ENCODE assay signal across 10 mouse cellular contexts in the genomic region with DNA sequence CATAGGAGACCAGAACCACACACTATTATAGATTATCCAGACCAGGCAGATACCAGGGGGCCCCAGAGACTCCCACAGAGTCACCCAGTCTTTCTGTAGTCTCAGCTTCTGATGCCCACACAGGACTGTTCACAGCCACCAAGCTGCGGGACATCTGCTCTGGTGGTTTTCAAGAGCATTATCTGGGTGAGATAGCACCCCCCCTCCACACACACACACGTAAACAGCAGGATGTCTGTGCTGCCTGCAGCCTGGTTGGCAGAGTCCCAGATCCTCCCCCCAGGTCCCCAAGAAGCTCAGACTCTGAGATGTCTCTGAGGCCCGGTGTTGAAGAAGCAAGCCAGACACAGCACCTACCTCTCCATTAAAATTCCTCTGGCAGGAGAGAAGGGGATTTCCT. TPM values are rescaled to one million over a fixed set of nuclear protein-coding genes. Genes with fewer than 3 reads are reported as not detected.
DNase-seq lines count a peak whose midpoint lies in the region; ATAC-seq and TF ChIP-seq lines count a peak whose summit lies in the region.
"Had no signal": no experiment of that assay in that cellular context is flagged by ENCODE, and none has a peak within 500 bp of the region (broad histone marks: within the 10 kb centered on the region; RNA-seq: fewer than 3 reads in every experiment).

No protein-coding gene starts in this region.

- no peak for TF ChIP-seq CTCF in gastrocnemius, adult 2 months (IDR thresholded peaks at IDR 0.05)

- intact Hi-C loops in gastrocnemius, adult 2 months (cut with DNase I): no loop called here
- intact Hi-C loops in gastrocnemius, postnatal 36 days (cut with DNase I): no loop called here

- peak overlapping the region; percentile 93 for H3K27ac ChIP-seq in gastrocnemius, adult 2 months
- H3K27ac ChIP-seq in stomach, embryonic 16.5 days (ENCODE audit: low read length): peak overlapping the region; percentile 54; the same call in 1 of the 2 replicates
- no peak overlapping the region for H3K27ac ChIP-seq in hindbrain, embryonic 12.5 days
- H3K27ac ChIP-seq: lung, embryonic 15.5 days had no signal

- H3K27me3 ChIP-seq in megakaryocyte, embryonic 14.5 days (replicated peaks): peaks cover 71% of the 10 kb centered on the region
- H3K27me3 ChIP-seq in stomach, embryonic 16.5 days (ENCODE audit: control insufficient read depth, insufficient read depth, low read length): no peaks in the 10 kb centered on the region
- H3K27me3 ChIP-seq in hindbrain, embryonic 12.5 days: no peaks in the 10 kb centered on the region
- H3K27me3 ChIP-seq: lung, embryonic 15.5 days had no signal

- peak overlapping the region; percentile 10; the same call in 1 of the 2 replicates for H3K9ac ChIP-seq in stomach, embryonic 16.5 days (ENCODE audit: low read length)
- no peak overlapping the region for H3K9ac ChIP-seq in hindbrain, embryonic 12.5 days
- H3K9ac ChIP-seq: lung, embryonic 15.5 days had no signal

- peaks cover 44% of the 10 kb centered on the region for H3K4me1 ChIP-seq in megakaryocyte, embryonic 14.5 days
- peaks cover 14% of the 10 kb centered on the region for H3K4me1 ChIP-seq in stomach, embryonic 16.5 days (ENCODE audit: control insufficient read depth, insufficient read depth, low read length)
- peaks cover 24% of the 10 kb centered on the region for H3K4me1 ChIP-seq in hindbrain, embryonic 12.5 days

- H3K4me3 ChIP-seq in gastrocnemius, adult 2 months: peak overlapping the region; percentile 74
- peak overlapping the region; percentile 83 for H3K4me3 ChIP-seq in megakaryocyte, embryonic 14.5 days (replicated peaks)
- no peak overlapping the region for H3K4me3 ChIP-seq in stomach, embryonic 16.5 days (replicated peaks; ENCODE audit: low read length)
- H3K4me3 ChIP-seq in hindbrain, embryonic 12.5 days: no peak overlapping the region
- H3K4me3 ChIP-seq: lung, embryonic 15.5 days had no signal

- H3K36me3 ChIP-seq in megakaryocyte, embryonic 14.5 days (replicated peaks; ENCODE audit: low read length): no peaks in the 10 kb centered on the region
- no peaks in the 10 kb centered on the region for H3K36me3 ChIP-seq in stomach, embryonic 16.5 days (ENCODE audit: control insufficient read depth, insufficient read depth, low read length)
- H3K36me3 ChIP-seq in hindbrain, embryonic 12.5 days: no peaks in the 10 kb centered on the region
- H3K36me3 ChIP-seq: G1E; lung, embryonic 15.5 days had no signal

- DNase-seq in gastrocnemius, adult 2 months: peak; percentile 79
- no peak for DNase-seq in gastrocnemius, postnatal 36 days
- no peak for DNase-seq in urinary bladder, postnatal 4 days (ENCODE audit: low spot score in 2 of 2)

- no peaks in the 10 kb centered on the region for H3K9me3 ChIP-seq in megakaryocyte, embryonic 14.5 days
- no peaks in the 10 kb centered on the region for H3K9me3 ChIP-seq in stomach, embryonic 16.5 days (replicated peaks; ENCODE audit: control insufficient read depth, low read length)
- H3K9me3 ChIP-seq in hindbrain, embryonic 12.5 days (replicated peaks): no peaks in the 10 kb centered on the region
- H3K9me3 ChIP-seq: G1E; lung, embryonic 15.5 days had no signal

- ATAC-seq in megakaryocyte, adult 5-6 weeks (ENCODE audit: poor library complexity, severe bottlenecking): no peak
- ATAC-seq in hematopoietic stem cell, adult 5-6 weeks (replicated peaks in 1 of 2; ENCODE audit: insufficient read depth in 1 of 2, low FRiP score in 2 of 2, low TSS enrichment in 1 of 2, low read depth in 1 of 2, poor library complexity in 2 of 2, severe bottlenecking in 2 of 2): 0 out of 4 replicates have a peak, but pooled peaks have one; percentile 6 to 20
- no peak for ATAC-seq in stomach, embryonic 16.5 days (ENCODE audit: insufficient read depth, low FRiP score)
- no peak for ATAC-seq in hindbrain, embryonic 12.5 days (ENCODE audit: low FRiP score)

- 30% methylated on average over 3 of the region's 3 CpGs for WGBS in stomach, embryonic 16.5 days
- 63% methylated on average over 3 of the region's 3 CpGs for WGBS in hindbrain, embryonic 12.5 days

- no peak overlapping the region for H3K4me2 ChIP-seq in stomach, embryonic 16.5 days (ENCODE audit: low read depth, low read length)
- no peak overlapping the region for H3K4me2 ChIP-seq in hindbrain, embryonic 12.5 days (replicated peaks)
- H3K4me2 ChIP-seq: lung, embryonic 15.5 days had no signal

RNA-seq across cellular contexts. Expression of a gene that starts 2.3 kb away (rescaled TPM):
- total RNA-seq in gastrocnemius, adult 2 months (2021): 100 to 1,000 TPM; 192 to 318 TPM
- total RNA-seq in gastrocnemius, postnatal 36 days (2021): 100 to 1,000 TPM; 547 to 589 TPM
- polyA plus RNA-seq in megakaryocyte, embryonic 14.5 days (2012; ENCODE audit: insufficient read depth, low replicate concordance): not detected in 2 replicates
- total RNA-seq in megakaryocyte, adult 5-6 weeks (2015): 0.09 and 0.16 TPM in 2 replicates
- not detected in 2 replicates for total RNA-seq in megakaryocyte, adult 5-6 weeks (2017)
- total RNA-seq in hematopoietic stem cell, adult 5-6 weeks (2017): not detected in 2 replicates
- 0.35 and 9.0 TPM in 2 replicates for polyA plus RNA-seq in stomach, embryonic 16.5 days (2015; fragmentation: Nextera tagmentation; extraction: Ambion mirVana)
- 2.4 and 15.9 TPM in 2 replicates for polyA plus RNA-seq in hindbrain, embryonic 12.5 days (2016; fragmentation: Nextera tagmentation; extraction: Ambion mirVana)
- polyA plus RNA-seq: G1E had no signal

RNA-seq across cellular contexts. Expression of a gene that starts 13.6 kb away (rescaled TPM):
- total RNA-seq in gastrocnemius, adult 2 months (2021): 1 to 10 TPM; 1.8 to 6.9 TPM
- total RNA-seq in gastrocnemius, postnatal 36 days (2021): 1 to 10 TPM in 1 of 2 experiments, under 1 TPM in 1; 0.64 to 1.8 TPM
- polyA plus RNA-seq in megakaryocyte, embryonic 14.5 days (2012; ENCODE audit: insufficient read depth, low replicate concordance): 5.0 TPM in 1 of 2 replicates, not detected in the other
- total RNA-seq in megakaryocyte, adult 5-6 weeks (2015): 137 and 168 TPM in 2 replicates
- 120 and 142 TPM in 2 replicates for total RNA-seq in megakaryocyte, adult 5-6 weeks (2017)
- total RNA-seq in hematopoietic stem cell, adult 5-6 weeks (2017): 16.0 and 55.2 TPM in 2 replicates
- 3.6 and 4.9 TPM in 2 replicates for polyA plus RNA-seq in stomach, embryonic 16.5 days (2015; fragmentation: Nextera tagmentation; extraction: Ambion mirVana)
- 3.0 and 3.3 TPM in 2 replicates for polyA plus RNA-seq in hindbrain, embryonic 12.5 days (2016; fragmentation: Nextera tagmentation; extraction: Ambion mirVana)
- total RNA-seq: G1E had no signal
- polyA plus RNA-seq: G1E had no signal

RNA-seq across cellular contexts. Expression of a gene that starts 39.7 kb away (rescaled TPM):
- under 1 TPM; 0.20 to 0.31 TPM for total RNA-seq in gastrocnemius, adult 2 months (2021)
- under 1 TPM; 0.33 to 0.59 TPM for total RNA-seq in gastrocnemius, postnatal 36 days (2021)
- polyA plus RNA-seq in megakaryocyte, embryonic 14.5 days (2012; ENCODE audit: insufficient read depth, low replicate concordance): 0.50 TPM in 1 of 2 replicates, not detected in the other
- not detected in 2 replicates for total RNA-seq in megakaryocyte, adult 5-6 weeks (2015)
- not detected in 2 replicates for total RNA-seq in megakaryocyte, adult 5-6 weeks (2017)
- 0.13 and 0.15 TPM in 2 replicates for total RNA-seq in hematopoietic stem cell, adult 5-6 weeks (2017)
- 15.3 and 22.3 TPM in 2 replicates for polyA plus RNA-seq in stomach, embryonic 16.5 days (2015; fragmentation: Nextera tagmentation; extraction: Ambion mirVana)
- polyA plus RNA-seq in hindbrain, embryonic 12.5 days (2016; fragmentation: Nextera tagmentation; extraction: Ambion mirVana): 2.3 and 2.4 TPM in 2 replicates
- polyA plus RNA-seq: G1E had no signal

Comparison
In these comparisons a context has a peak if more than half of its experiments do, and no peak if none do; other contexts are left out.
1. H3K4me3 ChIP-seq: peak in gastrocnemius, adult 2 months (single experiment) and megakaryocyte, embryonic 14.5 days (single experiment); none in stomach, embryonic 16.5 days (single experiment) and hindbrain, embryonic 12.5 days (single experiment).
2. ATAC-seq: peak in hematopoietic stem cell, adult 5-6 weeks (2 of 2); none in megakaryocyte, adult 5-6 weeks (single experiment), stomach, embryonic 16.5 days (single experiment) and hindbrain, embryonic 12.5 days (single experiment).
3. RNA of a gene that starts 2.3 kb away (total RNA-seq): 547 to 589 TPM in gastrocnemius, postnatal 36 days and 192 to 318 TPM in gastrocnemius, adult 2 months; 0.09 to 0.16 TPM in megakaryocyte, adult 5-6 weeks and not detected in hematopoietic stem cell, adult 5-6 weeks; every median in the first group is over 100 times any median in the second.